ENCODE assay signal across 10 mouse cellular contexts in genomic region chr4:45436383-45436913, GRCm38 (mm10). TPM values are rescaled to one million over a fixed set of nuclear protein-coding genes. Genes with fewer than 3 reads are reported as not detected.
A peak's percentile ranks its signal among the peaks of the same experiment; 100 is the strongest.
DNase-seq lines count a peak whose midpoint lies in the region; ATAC-seq and TF ChIP-seq lines count a peak whose summit lies in the region.
"Had no signal": no experiment of that assay in that cellular context is flagged by ENCODE, and none has a peak within 500 bp of the region (broad histone marks: within the 10 kb centered on the region; RNA-seq: fewer than 3 reads in every experiment).

No protein-coding gene starts in this region.

- no peak for ATAC-seq in lung, embryonic 15.5 days (ENCODE audit: borderline replicate concordance, extremely low read depth, low FRiP score, low TSS enrichment)
- 0 out of 2 replicates have a peak, but pooled peaks have one; percentile 14 for ATAC-seq in limb, embryonic 13.5 days (ENCODE audit: low FRiP score, low read depth)
- ATAC-seq: inflammation-experienced regulatory T-cells, adult 6 months had no signal

- TF ChIP-seq CTCF in gastrocnemius, adult 2 months (IDR thresholded peaks at IDR 0.05): no peak

- H3K9ac ChIP-seq in lung, embryonic 15.5 days: no peak overlapping the region
- H3K9ac ChIP-seq in limb, embryonic 13.5 days: peak overlapping the region; percentile 26; the same call in 1 of the 2 replicates

- no peak overlapping the region for H3K4me2 ChIP-seq in lung, embryonic 15.5 days
- peak overlapping the region; percentile 14; the same call in 1 of the 2 replicates for H3K4me2 ChIP-seq in limb, embryonic 13.5 days (replicated peaks)

- H3K4me1 ChIP-seq in lung, embryonic 15.5 days: peaks cover 28% of the 10 kb centered on the region
- peaks cover 88% of the 10 kb centered on the region for H3K4me1 ChIP-seq in limb, embryonic 13.5 days

- 50% methylated on average over 7 of the region's 7 CpGs for WGBS in lung, embryonic 15.5 days
- 59% methylated on average over 7 of the region's 7 CpGs for WGBS in limb, embryonic 13.5 days

- no peaks in the 10 kb centered on the region for H3K9me3 ChIP-seq in lung, embryonic 15.5 days
- H3K9me3 ChIP-seq in limb, embryonic 13.5 days: no peaks in the 10 kb centered on the region

- peak overlapping the region; percentile 17; the same call in 1 of the 2 replicates for H3K4me3 ChIP-seq in gastrocnemius, adult 2 months
- H3K4me3 ChIP-seq in lung, embryonic 15.5 days: no peak overlapping the region
- H3K4me3 ChIP-seq in limb, embryonic 13.5 days: no peak overlapping the region

- no peaks in the 10 kb centered on the region for H3K27me3 ChIP-seq in lung, embryonic 15.5 days
- no peaks in the 10 kb centered on the region for H3K27me3 ChIP-seq in limb, embryonic 13.5 days
- H3K27me3 ChIP-seq: Patski had no signal

- peak overlapping the region; percentile 24; the same call in 1 of the 2 replicates for H3K27ac ChIP-seq in gastrocnemius, adult 2 months
- 0 out of 2 replicates have a peak overlapping the region, but pooled peaks have one; percentile 3 for H3K27ac ChIP-seq in lung, embryonic 15.5 days
- H3K27ac ChIP-seq in limb, embryonic 13.5 days: peak overlapping the region; percentile 55; the same call in 1 of the 2 replicates

- peaks cover 12% of the 10 kb centered on the region; the same call in 1 of the 2 replicates for H3K36me3 ChIP-seq in lung, embryonic 15.5 days
- 0 out of 2 replicates have a peak, but pooled peaks cover 5% of the 10 kb centered on the region for H3K36me3 ChIP-seq in limb, embryonic 13.5 days

- no peak for DNase-seq in gastrocnemius, adult 2 months
- DNase-seq in gastrocnemius, postnatal 25 days: no peak
- no peak for DNase-seq in lung, postnatal 14 days
- DNase-seq in yolk sac, embryonic 10.5 days (ENCODE audit: low spot score): peak; percentile 24
- DNase-seq in embryo, embryonic 9.5 days (ENCODE audit: extremely low spot score): no peak
- no peak for DNase-seq in layer of hippocampus, adult 8-10 months (ENCODE audit: low spot score in 2 of 2)

- intact Hi-C loops in gastrocnemius, adult 2 months (cut with DNase I): no loop called here

RNA-seq across cellular contexts. Expression of gene Slc25a51, which starts 27.9 kb away (rescaled TPM):
- 10 to 100 TPM; 90.1 to 99.7 TPM for total RNA-seq in gastrocnemius, adult 2 months (2021)
- 10 to 100 TPM; 74.9 to 77.3 TPM for total RNA-seq in gastrocnemius, postnatal 25 days (2021)
- polyA plus RNA-seq in lung, embryonic 15.5 days (2015; fragmentation: Nextera tagmentation; extraction: Ambion mirVana): 65.7 and 68.1 TPM in 2 replicates
- 53.9 and 68.1 TPM in 2 replicates for polyA plus RNA-seq in limb, embryonic 13.5 days (2015; fragmentation: Nextera tagmentation; extraction: Ambion mirVana)
- 100 to 1,000 TPM; 103 to 145 (median 128) TPM for total RNA-seq in layer of hippocampus, adult 8-10 months (2022)

Comparison
In these comparisons a context has a peak if more than half of its experiments do, and no peak if none do; other contexts are left out.
1. H3K27ac ChIP-seq: peak in every context shown above with its lines; median percentile 55 in limb, embryonic 13.5 days; 24 in gastrocnemius, adult 2 months; 3 in lung, embryonic 15.5 days.